Mouse (Mus musculus): ENCODE data around the gene Rab34. TPM values are rescaled to one million over a fixed set of nuclear protein-coding genes. Genes with fewer than 3 reads are reported as not detected.

Gene Rab34
- 24.2 and 31.4 TPM in 2 replicates for polyA plus RNA-seq (2015; fragmentation: Nextera tagmentation; extraction: Ambion mirVana)

GRCm38 (mm10) chr11:78188331-78189233 lies at the start of gene Rab34:
Rab34 (plus strand) TSS chr11:78188430.

DNA sequence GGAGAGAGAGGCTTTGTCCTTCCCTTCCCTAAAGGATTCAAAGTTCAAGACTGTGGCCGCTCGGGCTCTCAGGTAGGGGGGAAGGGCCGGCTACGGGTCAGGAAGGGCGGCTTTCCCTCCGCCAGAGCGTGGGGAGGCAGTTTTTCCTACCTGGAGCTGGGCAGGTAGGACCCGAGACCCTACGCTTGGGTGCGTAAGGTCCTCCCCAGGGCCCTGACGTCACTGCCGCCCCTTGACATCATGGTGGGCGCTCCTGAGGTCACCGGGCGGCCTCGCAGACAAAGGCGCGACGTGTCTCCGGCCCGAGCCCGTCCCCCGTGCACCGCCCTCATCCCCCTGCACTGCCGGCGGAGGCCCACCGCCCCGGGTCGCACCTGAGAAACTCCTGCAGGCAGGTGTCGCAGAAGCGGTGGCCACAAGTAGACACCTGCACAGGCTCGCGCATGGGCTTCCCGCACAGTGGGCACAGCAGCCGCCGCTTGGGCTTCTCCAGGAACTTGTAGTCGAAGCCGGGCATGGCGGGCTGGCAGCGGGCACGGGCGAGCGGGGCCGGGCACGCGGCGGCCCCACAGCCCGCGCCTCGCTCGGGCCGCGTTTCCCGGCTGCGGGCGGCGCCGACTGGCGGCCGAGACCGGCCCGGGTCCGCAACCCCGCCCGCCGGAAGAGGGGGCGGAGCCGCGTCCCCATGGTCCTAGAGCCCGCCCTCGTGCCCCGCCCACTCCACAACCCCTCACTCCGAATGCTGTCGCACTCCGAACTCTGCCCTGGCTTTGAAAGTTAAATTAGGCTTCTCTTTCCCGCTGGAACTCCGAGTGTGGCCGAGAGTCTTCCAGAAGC lies 23.1 kb upstream of the Rab34 start, which contains the start of gene Traf4:
TSS of gene Traf4 (minus strand) at position 666 of the 837 bp plus-strand sequence.

DNA sequence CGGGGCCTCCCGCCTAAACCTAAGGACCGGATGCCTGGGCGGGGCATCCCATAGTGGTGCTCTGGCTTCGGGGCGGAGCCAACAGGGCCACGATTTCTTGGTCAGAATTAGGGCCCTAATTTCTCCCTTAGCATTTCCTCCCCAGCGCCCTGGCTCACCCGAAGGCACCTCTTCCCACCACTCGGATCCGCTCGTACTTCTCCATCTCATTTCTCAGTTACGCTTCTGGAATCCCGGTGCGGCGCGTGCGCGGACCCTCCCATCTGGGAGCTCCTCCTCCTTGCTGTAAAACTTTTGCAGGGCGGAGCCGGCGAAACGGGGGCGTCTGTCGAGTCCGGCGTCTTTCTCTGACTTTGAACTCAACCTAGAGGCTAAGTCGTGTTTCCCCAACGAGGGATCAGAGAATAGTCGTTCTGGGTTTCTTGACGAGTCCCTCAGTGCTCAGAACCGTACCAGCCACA lies 11.8 kb upstream of the Rab34 start, which contains the start of the genes Nek8 and Tlcd1:
TSS of gene Nek8 (minus strand) at position 274 of the 461 bp plus-strand sequence.
TSS of gene Tlcd1 (plus strand) at position 310 of the 461 bp plus-strand sequence.

GRCm38 (mm10) chr11:78182961-78183844 lies 5.0 kb upstream of the Rab34 start, which contains the start of gene Rpl23a:
Rpl23a (minus strand) TSS chr11:78183584.

DNA sequence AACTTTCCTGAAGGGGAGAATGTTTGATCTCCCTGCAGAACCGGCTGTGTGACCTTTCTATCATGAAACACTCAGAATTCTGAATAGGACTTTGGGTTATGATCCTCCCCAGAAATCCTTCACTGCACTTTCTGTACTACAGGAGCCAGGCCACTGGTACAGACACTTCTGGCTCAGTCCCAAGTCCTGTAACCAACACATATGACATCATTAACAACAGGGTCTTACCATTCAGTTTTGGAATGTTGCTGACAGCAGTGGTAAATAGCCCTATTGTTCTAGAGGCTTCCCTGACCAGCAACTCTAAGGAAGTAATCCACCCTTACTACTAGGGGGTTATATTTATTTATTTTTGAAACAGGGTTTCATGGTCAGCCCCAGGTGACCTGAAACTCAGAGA lies 4.9 kb downstream of the Rab34 start, which contains the start of gene Proca1:
TSS of gene Proca1 (plus strand) at position 280 of the 400 bp plus-strand sequence.

Other genes with a start within 250 kb of the Rab34 start
- gene Phf12, start 205.7 kb upstream of the Rab34 start, polyA plus RNA-seq (2015; fragmentation: Nextera tagmentation; extraction: Ambion mirVana), result 9.8 and 12.5 TPM in 2 replicates
- gene Dhrs13, start 156.2 kb upstream of the Rab34 start, polyA plus RNA-seq (2015; fragmentation: Nextera tagmentation; extraction: Ambion mirVana), result 10.2 and 12.3 TPM in 2 replicates
- gene Flot2, start 150.5 kb upstream of the Rab34 start, polyA plus RNA-seq (2015; fragmentation: Nextera tagmentation; extraction: Ambion mirVana), result 26.5 and 34.6 TPM in 2 replicates
- 15.8 and 17.1 TPM in 2 replicates for gene Eral1, start 108.0 kb upstream of the Rab34 start, polyA plus RNA-seq (2015; fragmentation: Nextera tagmentation; extraction: Ambion mirVana)
- gene Fam222b, start 93.8 kb upstream of the Rab34 start, polyA plus RNA-seq (2015; fragmentation: Nextera tagmentation; extraction: Ambion mirVana), result 6.6 and 7.5 TPM in 2 replicates
- gene Traf4, start 22.8 kb upstream of the Rab34 start, polyA plus RNA-seq (2015; fragmentation: Nextera tagmentation; extraction: Ambion mirVana), result 22.4 and 23.0 TPM in 2 replicates
- gene Nek8, start 11.8 kb upstream of the Rab34 start, polyA plus RNA-seq (2015; fragmentation: Nextera tagmentation; extraction: Ambion mirVana), result 14.1 and 16.6 TPM in 2 replicates
- 40.3 and 43.9 TPM in 2 replicates for gene Tlcd1, start 11.7 kb upstream of the Rab34 start, polyA plus RNA-seq (2015; fragmentation: Nextera tagmentation; extraction: Ambion mirVana)
- gene Rpl23a, start 4.8 kb upstream of the Rab34 start, polyA plus RNA-seq (2015; fragmentation: Nextera tagmentation; extraction: Ambion mirVana), result 1,199 and 1,213 TPM in 2 replicates
- gene Proca1, start 5.0 kb downstream of the Rab34 start, polyA plus RNA-seq (2015; fragmentation: Nextera tagmentation; extraction: Ambion mirVana), result 1.9 and 3.5 TPM in 2 replicates
- 40.3 and 46.6 TPM in 2 replicates for gene Sdf2, start 57.3 kb downstream of the Rab34 start, polyA plus RNA-seq (2015; fragmentation: Nextera tagmentation; extraction: Ambion mirVana)
- 9.3 and 9.9 TPM in 2 replicates for gene Supt6, start 57.6 kb downstream of the Rab34 start, polyA plus RNA-seq (2015; fragmentation: Nextera tagmentation; extraction: Ambion mirVana)
- gene 2610507B11Rik, start 73.3 kb downstream of the Rab34 start, polyA plus RNA-seq (2015; fragmentation: Nextera tagmentation; extraction: Ambion mirVana), result 44.2 and 50.1 TPM in 2 replicates
- gene BC030499, start 102.4 kb downstream of the Rab34 start, polyA plus RNA-seq (2015; fragmentation: Nextera tagmentation; extraction: Ambion mirVana), result 0.28 and 0.48 TPM in 2 replicates
- gene Spag5, start 113.1 kb downstream of the Rab34 start, polyA plus RNA-seq (2015; fragmentation: Nextera tagmentation; extraction: Ambion mirVana), result 32.4 and 32.5 TPM in 2 replicates
- gene Aldoc, start 134.5 kb downstream of the Rab34 start, polyA plus RNA-seq (2015; fragmentation: Nextera tagmentation; extraction: Ambion mirVana), result 1.4 and 1.7 TPM in 2 replicates
- 30.3 and 30.6 TPM in 2 replicates for gene Pigs, start 140.0 kb downstream of the Rab34 start, polyA plus RNA-seq (2015; fragmentation: Nextera tagmentation; extraction: Ambion mirVana)
- gene Unc119, start 155.1 kb downstream of the Rab34 start, polyA plus RNA-seq (2015; fragmentation: Nextera tagmentation; extraction: Ambion mirVana), result 42.3 and 46.7 TPM in 2 replicates
- gene Foxn1, start 198.1 kb downstream of the Rab34 start, polyA plus RNA-seq (2015; fragmentation: Nextera tagmentation; extraction: Ambion mirVana), result not detected in 2 replicates
- 0.08 TPM in 1 of 2 replicates, not detected in the other for gene Slc13a2, start 233.8 kb downstream of the Rab34 start, polyA plus RNA-seq (2015; fragmentation: Nextera tagmentation; extraction: Ambion mirVana)